Mouse (Mus musculus): Measurements from ENCODE around the gene Tmx1.

Tmx1 gene

GRCm38 (mm10) chr12:70452726-70453645, at the start of gene Tmx1:
TSS of gene Tmx1 (plus strand) at chr12:70453095.
- peak; percentile 89 to 91 for DNase-seq (ENCODE audit: low read depth in 2 of 2, low spot score in 2 of 2)

GRCm38 (mm10) chr12:70404327-70404726, 48.6 kb upstream of the Tmx1 start:
- no peak for DNase-seq (ENCODE audit: low read depth in 2 of 2, low spot score in 2 of 2)

GRCm38 (mm10) chr12:70408396-70408795, 44.5 kb upstream of the Tmx1 start:
- DNase-seq (ENCODE audit: low read depth in 2 of 2, low spot score in 2 of 2) = no peak

DNA sequence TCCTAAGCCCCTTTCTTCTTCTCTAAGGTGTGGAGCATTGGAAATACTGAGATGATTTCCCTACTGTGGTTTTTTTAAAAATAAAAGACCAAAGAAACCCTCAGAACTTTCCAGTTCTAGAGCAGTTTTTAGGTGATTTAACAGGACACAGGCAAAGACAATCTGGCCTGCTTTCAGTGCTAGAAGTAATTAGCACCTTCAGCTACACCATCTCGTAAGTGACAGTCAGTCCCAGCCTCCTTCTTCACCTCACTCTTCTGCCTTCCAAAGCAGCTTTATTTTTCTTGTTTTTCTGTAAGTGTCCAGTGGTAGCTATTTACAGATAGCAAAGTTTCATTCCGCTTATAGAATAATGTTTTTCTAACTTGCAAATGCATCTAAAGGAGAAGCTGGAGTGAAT, 43.3 kb upstream of the Tmx1 start:
- DNase-seq (ENCODE audit: low read depth in 2 of 2, low spot score in 2 of 2) = no peak

- DNase-seq (ENCODE audit: low read depth in 2 of 2, low spot score in 2 of 2) = no peak
Observed at GRCm38 (mm10) chr12:70420216-70420615, 32.7 kb upstream of the Tmx1 start.

DNA sequence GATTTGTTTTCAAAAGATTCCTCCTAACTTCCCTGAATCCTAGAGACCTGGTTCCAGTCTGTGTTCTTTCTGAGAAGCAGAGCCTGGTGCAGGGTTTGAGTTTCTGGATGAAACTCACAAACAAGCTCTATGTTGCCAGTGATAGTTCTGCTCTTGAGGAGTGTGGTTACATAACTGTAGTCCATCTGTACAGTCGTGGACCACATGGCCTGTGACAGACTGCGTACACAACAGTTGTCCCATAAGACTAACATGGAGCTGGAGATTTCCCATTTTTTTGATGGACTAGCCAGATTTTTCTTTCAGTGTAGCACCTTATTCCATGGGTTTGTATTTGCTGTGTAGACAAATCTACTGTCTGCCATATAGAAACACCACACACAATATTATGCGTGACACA, 31.9 kb upstream of the Tmx1 start:
- DNase-seq (ENCODE audit: low read depth in 2 of 2, low spot score in 2 of 2) = no peak

- no peak for DNase-seq (ENCODE audit: low read depth in 2 of 2, low spot score in 2 of 2)
Observed at GRCm38 (mm10) chr12:70422322-70423118, 30.4 kb upstream of the Tmx1 start.

DNA sequence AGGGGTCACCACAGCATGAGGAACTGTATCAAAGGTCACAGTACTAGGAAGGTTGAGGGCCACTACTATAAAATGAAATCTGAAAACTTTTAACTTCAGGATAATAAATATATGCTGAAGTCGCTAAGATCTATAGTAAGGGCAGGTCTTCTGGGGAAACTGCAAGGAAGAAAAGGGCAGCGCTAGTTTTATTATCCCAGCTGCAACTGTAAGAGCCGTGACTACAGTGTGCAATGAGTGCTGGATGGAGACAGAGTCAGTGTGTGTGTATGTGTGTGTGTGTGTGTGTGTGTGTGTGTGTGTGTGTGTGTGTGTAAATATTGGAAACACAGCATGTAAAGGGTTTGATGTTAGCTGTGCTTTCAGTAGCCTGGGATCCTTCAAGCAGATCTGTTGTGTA, 25.0 kb upstream of the Tmx1 start:
- DNase-seq (ENCODE audit: low read depth in 2 of 2, low spot score in 2 of 2) = no peak

DNA sequence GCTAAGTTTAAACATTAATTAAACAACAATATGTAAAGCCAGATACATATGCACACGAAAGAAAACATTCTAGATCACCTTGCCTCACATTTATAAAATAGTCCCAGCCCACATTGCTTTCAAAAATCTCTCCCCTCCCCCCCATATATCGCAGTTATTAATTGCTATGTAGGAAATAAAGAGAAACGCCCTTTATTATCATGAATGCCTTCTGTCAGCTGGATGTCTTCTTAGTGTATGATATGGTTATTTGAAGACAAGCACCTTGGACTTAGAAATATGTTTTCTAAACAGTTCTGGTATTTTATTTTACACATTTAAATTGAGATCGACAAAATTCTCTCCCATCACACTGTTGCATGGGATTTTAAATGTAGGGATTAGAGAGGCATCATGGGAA, 23.3 kb upstream of the Tmx1 start:
- DNase-seq (ENCODE audit: low read depth in 2 of 2, low spot score in 2 of 2) = no peak

GRCm38 (mm10) chr12:70430307-70430950, 22.5 kb upstream of the Tmx1 start:
- DNase-seq (ENCODE audit: low read depth in 2 of 2, low spot score in 2 of 2) = peak in 1 of 2 experiments; percentile 21

- DNase-seq (ENCODE audit: low read depth in 2 of 2, low spot score in 2 of 2) = no peak
Observed at GRCm38 (mm10) chr12:70431428-70431827, 21.5 kb upstream of the Tmx1 start.

GRCm38 (mm10) chr12:70449961-70450360, 2.9 kb upstream of the Tmx1 start:
- no peak for DNase-seq (ENCODE audit: low read depth in 2 of 2, low spot score in 2 of 2)

DNA sequence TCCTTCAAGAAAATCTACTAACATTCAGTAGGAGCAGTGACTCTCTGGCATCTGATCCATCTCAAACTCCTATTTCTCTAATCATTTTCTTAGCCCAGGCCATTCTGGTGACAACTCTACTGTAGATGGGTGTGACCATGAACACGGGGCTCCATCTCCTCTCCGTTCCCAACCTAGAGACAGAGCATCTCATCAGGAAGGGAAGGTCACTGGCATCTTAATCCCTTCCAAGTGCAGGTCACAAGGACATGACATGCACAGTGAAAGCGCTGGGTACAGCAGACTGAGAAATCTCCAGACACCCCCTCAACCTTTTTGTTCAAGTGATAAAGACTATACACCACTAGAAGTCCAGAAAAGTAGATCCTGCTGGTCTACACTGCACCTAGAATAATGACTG, 1.4 kb upstream of the Tmx1 start:
- DNase-seq (ENCODE audit: low read depth in 2 of 2, low spot score in 2 of 2) = no peak

GRCm38 (mm10) chr12:70452143-70452542, 752 bp upstream of the Tmx1 start:
- no peak for DNase-seq (ENCODE audit: low read depth in 2 of 2, low spot score in 2 of 2)

- DNase-seq (ENCODE audit: low read depth in 2 of 2, low spot score in 2 of 2) = no peak
Observed at GRCm38 (mm10) chr12:70455226-70455625, 2.3 kb downstream of the Tmx1 start.

DNA sequence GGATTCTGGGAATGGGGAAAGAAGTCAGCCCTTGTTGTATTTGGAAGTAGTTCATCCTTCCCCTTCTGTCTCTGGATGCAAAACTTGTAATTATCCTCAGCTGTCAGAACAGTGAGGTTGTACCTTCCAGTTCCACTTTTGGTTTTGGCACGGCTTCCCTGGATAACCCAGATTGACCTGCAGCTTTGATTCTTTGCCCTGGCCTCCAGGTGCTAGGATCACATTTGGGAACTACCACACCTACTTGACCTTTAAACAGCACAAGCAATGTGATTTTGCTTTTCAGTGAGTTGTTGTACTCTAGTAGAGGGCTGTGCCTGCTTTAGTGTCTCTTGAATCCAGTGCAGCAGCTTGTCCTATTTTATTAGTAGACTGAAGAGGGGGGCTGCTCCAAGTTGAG, 6.7 kb downstream of the Tmx1 start:
- DNase-seq (ENCODE audit: low read depth in 2 of 2, low spot score in 2 of 2) = no peak

- DNase-seq (ENCODE audit: low read depth in 2 of 2, low spot score in 2 of 2) = no peak
Observed at GRCm38 (mm10) chr12:70464016-70464415, 11.1 kb downstream of the Tmx1 start.

DNA sequence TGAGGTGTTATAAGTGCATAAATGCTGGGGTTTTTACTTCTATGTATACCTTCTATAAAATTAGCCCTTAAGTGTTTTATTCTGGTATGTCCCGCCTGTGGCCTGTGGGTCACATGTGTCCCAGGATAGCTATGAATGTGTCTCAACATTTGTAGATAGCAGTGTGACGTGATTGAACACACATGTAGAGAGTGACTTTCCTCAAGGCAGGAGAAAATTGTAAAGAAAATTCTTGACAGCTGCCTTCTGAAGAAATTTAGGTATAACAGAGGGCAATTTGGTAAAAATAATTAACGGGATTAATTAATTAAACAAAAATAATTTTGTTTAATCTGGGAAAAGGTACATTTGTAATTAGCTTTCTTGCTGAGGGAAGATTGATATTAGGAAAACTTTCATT, 22.4 kb downstream of the Tmx1 start:
- DNase-seq (ENCODE audit: low read depth in 2 of 2, low spot score in 2 of 2) = no peak

GRCm38 (mm10) chr12:70476884-70477576, 24.1 kb downstream of the Tmx1 start:
- DNase-seq (ENCODE audit: low read depth in 2 of 2, low spot score in 2 of 2) = no peak

DNA sequence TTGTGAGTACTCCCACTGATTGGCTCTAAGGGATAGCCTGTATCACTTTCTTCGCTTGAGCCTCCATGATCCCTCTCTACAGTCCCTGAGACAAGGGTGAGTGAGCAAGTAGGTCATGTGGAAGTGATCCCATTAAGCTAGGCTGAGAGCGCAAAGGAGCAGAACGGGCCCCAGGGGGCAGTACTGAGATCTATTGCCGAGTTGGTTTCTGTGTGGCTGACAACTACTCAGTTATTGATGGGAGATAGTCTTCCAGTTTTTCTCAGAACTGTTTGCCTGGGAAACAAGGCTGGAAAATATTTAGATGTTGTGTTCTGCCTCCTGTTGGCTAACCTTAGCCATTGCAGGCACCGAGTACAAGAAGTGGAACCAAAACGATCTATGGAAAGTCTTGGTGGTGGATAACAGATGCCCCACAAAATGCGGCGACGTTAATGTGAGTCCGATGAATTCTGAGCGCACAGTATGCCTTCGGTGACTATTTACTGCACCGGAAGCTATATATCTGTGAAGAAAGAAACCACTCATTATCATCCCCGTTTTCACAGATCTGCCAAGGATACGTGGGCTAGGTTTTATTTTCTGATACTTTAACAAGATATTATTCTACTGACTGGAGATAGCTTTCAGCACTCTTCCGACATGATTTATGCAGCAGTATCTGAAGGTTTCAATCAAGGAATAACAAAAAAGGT, 24.8 kb downstream of the Tmx1 start:
- DNase-seq (ENCODE audit: low read depth in 2 of 2, low spot score in 2 of 2) = peak; percentile 10 to 44

All from CD8-positive naive resting alpha-beta T cell, adult 2 months (primary cell).